Mouse (Mus musculus) mature B cell (primary cell): ENCODE measurements around the gene Rundc1.
"Not testable (repeated sequence)": the region's sequence is repeated elsewhere in the genome, so short reads cannot be mapped to it uniquely, and the experiment has no call there.

Experiments used
- in situ Hi-C: fragments of 300-500 bp; cut with MboI; formaldehyde crosslinking; loops from 2 replicates; pipeline ENCODE4 v1.14.3; 2019

Gene Rundc1

DNA sequence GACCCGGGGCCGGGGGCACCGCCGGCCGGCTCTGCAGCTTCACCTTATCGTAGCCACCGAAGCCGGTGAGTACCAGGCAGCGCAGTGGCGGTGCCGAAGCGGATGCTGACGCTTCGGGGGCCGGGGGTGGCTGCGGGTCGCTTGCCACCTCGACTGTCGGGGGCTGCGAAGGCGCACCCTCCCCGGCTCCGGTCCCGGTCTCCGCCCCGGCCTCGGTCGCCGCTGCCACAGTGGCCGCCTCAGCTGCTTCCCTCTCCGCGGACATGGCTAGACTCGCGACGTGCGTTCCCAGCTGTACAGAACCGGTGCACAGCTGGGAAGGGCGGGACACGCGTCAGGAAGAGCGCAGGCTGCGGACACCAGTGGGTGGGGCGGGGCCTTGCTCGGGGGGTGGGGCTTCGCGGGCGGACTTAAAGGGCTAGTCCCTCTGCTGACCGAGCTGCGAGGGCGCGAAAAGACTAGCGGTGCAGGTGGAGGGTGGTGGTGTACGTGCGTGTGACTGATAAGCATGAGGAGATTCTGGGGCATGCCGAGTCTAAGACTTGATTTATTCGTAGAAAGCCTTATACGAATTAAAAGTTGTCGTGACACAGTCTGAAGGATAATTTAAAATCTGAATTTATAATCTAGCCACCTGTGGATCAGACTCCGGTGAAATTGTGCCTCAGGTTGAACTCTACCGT, 41.1 kb downstream of the Rundc1 start, which contains the start of gene Vat1:
TSS of gene Vat1 (minus strand) at position 362 of the 683 bp plus-strand sequence.
- in situ Hi-C loops = no loop called here

DNA sequence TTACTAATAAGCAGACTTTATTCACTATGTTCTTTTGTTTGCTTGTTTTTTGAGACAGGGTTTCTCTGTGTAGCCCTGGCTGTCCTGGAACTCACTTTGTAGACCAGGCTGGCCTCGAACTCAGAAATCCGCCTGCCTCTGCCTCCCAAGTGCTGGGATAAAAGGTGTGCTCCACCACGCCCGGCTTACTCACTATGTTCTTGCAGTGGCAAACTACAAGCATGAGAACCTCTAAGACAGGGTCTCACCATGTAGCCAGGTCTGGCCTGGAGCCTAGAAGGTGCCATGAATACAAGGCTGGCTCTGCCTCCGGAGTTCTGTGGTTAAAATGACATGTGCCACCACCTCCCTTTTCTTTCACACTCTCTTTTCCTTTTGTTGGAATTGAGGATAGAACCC, 41.7 kb downstream of the Rundc1 start:
- in situ Hi-C loops = not testable (repeated sequence)

DNA sequence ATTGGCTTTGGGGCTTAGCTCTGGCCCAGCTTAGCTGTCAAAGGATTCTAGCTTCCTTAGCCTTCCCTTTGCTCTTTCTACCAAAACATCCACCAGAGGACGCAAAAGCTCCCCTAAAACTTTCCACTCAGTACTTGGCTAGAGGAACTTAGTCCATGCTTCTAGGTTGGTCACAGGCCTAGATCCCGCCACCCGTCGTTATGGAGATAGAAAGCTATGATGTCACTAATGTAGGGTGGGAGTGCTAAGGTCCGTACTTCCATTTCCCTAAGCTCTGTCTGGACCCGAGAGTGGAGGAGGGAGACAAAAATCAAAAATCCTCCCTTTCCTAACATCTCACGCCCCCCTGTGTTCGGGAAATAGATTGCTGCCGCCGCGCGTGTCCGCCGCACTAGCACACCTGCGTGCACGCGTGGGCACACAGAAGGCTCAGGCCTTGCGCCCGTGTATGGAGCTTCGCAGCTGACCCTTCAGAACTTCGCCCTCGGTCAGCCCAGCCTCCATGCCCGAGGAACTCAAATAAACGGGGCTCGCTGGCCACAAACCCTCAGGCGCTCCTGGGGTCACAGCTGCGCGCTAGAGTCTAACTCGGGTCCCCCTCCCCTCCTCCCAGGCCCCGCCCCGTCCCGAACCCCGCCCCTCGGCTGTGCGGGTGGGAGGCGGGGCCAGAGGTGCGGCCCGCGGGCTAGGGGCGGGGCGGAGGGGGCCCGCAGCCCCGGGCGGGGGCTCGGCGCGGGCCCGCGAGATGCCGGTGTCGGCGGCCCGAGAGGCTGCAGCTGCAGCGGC, 42.8 kb downstream of the Rundc1 start:
- in situ Hi-C loops = no loop called here

DNA sequence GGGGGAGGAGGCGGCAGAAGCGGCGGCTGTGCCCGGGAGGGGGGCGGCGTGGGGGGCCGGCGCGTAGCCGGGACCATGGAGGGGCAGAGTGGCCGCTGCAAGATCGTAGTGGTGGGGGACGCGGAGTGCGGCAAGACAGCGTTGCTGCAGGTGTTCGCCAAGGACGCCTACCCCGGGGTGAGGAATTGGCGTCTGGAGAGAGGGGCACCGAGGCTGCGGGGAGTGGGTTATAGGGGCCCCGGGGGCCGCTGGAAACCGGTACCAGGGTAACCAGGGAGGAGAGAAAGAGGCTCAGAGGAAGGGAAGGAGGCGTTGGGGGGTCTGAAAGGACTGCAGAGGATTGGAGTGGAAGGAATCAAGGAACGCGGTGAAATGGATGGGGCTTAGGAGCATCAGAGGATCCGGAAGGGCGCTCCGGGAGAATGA, 43.4 kb downstream of the Rundc1 start:
- in situ Hi-C loops = no loop called here

DNA sequence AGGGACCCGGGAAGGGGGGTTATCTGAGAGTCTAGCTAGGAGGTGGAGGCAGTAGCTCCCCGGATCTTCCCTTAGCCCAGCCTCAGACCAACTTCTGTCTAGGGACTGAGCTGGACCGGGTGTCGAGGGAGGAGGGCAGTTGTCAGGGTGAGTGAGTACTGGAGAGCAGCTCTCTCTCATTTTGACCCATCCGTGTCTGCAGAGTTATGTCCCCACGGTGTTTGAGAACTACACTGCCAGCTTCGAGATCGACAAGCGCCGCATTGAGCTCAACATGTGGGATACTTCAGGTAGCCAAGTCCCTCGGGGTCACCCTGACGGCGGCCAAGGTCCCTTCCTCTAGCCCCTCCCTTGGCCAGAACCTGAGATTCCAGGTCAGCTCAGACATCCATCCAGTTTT, 43.8 kb downstream of the Rundc1 start:
- in situ Hi-C loops = no loop called here

DNA sequence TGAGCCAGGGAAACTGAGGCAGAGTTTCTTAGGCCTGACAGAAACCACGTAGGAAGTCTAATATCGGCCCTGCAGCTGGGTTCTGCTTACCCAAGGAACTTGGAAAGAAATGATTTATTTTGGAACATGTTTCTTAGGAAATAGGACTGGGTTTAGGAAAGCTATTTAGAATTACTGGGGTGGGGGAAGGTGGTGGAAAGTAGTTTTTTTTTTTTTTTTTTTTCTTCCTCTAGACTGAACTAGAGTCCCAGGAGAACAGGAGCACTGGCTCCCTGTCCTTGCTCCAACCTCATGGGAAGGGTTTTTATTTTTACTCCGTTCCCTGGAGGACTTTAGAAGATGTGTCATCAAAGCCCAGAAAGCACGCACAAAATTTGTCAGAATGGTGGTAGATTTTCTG, 44.3 kb downstream of the Rundc1 start:
- in situ Hi-C loops = no loop called here

DNA sequence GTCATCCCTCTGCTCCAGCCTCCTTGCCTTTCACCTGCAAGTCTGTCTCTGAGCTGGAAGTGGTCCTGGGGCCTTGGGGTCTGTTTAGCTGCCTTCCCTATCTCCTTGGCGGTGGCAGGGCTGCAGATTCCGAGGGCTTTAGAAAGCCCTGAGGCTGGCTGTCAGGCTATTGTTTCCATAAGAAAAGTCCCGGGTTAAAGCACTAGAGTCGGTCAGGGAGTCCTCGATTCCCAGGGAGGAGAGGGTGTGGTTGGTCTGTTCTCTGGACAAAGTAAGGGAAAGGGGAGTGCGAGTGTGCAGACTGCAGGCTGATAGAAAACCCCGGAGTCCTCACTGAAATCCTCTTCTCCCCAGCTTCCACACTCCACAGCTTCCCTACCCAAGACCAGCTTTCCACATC, 45.3 kb downstream of the Rundc1 start:
- in situ Hi-C loops = no loop called here

DNA sequence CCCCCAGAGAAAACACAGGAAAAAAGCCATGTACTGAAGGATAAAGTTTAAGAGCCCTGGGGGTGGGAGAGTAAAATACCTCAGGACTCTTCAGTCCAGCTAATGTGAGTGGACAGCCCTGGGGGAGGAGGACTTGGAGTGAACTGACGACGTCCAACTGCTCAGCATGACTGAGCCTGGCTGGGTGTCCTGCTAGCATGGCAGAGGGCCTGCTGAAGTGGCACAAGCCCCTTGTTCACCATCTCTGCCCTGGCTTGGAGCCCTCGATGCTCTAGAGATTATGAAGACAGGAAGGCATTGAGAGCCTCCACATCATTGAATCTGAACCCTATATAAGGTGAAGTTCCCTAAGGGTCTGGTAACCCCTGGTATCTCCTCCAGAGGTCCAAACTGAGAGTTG, 47.0 kb downstream of the Rundc1 start:
- in situ Hi-C loops = no loop called here

DNA sequence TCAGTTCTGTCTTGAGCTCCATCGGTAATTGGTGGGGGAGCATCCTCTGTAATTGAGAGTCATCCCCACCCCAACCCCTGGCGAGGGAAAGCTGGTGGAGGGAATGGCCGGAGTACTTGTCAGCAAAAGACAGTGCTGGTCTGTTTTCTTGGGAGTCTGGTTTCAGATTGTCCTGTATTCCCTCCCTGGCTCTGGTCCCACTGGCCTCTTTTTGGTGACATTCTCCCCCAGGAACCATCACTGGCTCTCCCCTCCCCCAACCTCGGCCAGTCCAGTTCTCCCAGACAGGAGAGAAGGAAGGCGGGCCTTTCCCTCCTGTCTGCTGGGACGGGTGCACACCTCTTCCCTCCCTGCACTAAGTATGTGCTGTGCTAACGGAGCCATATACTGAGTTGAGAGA, 47.5 kb downstream of the Rundc1 start:
- in situ Hi-C loops = no loop called here

DNA sequence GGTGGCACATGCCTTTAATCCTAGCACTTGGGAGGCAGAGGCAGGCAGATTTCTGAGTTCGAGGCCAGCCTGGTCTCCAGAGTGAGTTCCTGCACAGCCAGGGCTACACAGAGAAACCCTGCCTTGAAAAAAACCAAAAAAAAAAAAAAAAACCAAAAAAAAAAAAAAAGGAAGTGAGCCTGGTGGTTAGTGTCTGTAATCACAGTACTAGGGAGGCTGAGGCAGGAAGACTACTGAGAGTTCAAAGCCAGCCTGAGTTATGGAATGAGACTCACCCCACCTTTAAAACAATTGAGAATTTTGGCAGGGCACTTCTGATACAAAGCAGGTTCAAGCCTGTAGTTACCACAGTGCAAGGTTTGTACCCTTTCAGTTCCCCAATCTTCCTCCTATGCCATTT, 48.8 kb downstream of the Rundc1 start:
- in situ Hi-C loops = not testable (repeated sequence)

DNA sequence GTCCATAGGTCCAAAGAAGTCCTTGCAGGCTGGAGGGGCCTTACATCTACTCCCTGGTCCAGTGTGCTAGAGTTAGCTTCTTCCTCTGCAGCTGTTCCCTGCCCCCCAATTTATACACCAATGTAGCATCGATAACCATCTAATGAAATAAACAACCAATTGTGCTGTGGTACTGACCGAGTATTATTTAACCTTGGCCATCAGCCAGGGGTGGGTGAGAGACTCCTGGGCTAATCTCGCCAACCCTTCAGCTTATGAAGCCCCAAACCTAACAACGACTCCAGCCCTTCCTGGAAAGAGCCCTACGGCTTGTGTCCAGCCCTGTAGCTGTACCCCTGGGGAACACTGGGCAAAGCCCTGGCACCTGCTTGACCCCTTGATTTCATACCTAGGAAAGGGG, 49.4 kb downstream of the Rundc1 start:
- in situ Hi-C loops = no loop called here

DNA sequence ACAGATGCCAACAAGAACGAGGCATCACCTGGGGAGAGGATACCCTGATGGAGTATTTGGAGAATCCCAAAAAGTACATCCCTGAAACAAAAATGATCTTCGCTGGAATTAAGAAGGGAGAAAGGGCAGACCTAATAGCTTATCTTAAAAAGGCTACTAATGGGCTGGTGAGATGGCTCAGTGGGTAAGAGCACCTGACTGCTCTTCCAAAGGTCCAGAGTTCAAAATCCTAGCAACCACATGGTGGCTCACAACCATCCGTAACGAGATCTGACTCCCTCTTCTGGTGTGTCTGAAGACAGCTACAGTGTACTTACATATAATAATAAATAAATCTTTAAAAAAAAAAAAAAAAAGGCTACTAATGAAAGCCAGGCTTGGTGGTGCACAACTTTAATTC, 51.5 kb downstream of the Rundc1 start:
- in situ Hi-C loops = not testable (repeated sequence)

DNA sequence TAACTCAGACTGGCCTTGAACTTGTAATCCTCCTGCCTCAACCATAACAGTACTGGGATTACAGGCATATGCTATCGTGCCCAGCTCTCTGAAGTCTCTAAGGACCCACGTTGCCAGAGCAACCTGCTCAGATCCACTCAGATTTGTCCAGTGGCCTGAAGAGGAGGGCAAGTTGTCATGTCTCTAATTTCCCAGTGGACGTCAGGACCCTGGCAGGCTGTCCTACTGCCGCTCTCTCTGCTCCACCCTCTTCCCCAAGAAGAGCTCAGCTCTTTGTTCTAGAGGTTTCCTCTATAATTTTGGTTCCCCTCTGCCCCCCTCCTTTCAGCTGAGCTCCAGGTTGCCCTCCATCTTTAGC, 52.3 kb downstream of the Rundc1 start:
- in situ Hi-C loops = no loop called here

DNA sequence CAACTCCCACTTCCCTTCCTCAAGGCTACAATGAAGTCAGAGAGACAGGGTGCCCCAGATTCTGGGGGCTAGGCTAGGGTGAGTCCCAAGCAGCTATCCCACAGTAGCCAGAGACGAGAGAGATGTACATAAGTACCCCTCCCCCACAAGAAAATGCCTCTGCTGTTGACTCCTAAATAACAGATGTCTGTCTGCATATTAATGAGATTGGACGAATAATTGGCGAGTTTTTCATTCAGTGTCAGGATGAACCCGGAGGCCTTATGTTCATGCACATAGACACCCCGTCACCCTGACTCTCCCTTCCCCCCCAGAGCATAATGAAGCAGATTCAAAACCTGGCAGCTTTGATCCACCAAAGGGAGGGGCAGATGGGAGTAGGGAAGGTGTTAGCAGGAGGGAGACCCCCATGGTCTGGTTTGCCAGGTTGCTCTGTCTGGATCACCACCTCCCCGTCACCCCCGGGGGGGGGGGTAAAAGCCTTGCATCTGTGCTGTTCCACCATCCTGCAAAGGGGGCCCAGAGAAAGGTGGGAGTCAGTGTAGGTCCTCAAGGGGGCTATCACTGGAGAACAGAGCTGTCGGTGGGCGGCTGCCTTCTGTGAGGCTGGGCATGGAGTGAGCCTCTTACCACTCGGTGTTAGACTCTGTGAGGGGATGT, 52.8 kb downstream of the Rundc1 start:
- in situ Hi-C loops = no loop called here

DNA sequence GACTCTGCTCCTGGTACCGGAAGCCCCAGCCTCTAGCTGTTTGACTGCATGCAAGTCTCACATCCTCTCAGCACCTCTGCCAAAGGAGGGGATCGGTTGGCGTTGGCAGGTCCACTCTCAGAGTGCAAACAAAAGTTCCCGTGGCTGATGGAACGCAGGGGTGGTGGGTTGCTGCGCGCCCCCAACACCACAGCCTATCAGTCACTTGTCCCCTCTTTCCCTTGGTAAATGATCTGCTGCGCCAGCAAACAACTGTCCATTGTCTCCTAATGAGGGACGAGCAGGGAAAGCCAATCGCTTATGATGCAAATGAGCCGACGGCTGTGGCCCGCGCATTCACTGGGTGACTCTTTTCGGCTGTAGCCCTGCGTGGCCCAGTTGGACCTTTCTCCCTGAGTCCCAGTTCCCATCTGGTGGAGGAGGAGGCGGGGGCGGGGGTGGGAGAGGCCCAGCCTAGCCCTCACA, 54.3 kb downstream of the Rundc1 start:
- in situ Hi-C loops = no loop called here

DNA sequence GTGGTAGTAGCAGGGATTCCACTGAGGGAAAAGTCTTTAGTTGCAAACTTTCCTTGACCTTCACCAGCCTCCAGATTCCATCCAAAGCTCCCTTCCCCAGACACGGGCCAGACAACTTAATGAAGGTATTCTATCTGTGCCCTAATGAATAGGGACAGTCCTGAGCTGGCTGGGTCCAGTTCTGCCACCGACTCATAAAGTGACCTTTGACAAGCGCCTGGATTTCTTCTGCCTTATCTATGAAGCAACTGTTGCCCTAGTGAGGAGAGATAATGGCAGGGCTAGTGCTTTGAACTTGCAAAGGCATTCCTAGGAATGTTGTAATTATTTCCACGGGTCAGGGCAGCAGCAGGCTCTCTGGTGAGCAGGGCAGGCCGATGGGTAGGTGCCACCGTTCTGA, 56.0 kb downstream of the Rundc1 start:
- in situ Hi-C loops = no loop called here

DNA sequence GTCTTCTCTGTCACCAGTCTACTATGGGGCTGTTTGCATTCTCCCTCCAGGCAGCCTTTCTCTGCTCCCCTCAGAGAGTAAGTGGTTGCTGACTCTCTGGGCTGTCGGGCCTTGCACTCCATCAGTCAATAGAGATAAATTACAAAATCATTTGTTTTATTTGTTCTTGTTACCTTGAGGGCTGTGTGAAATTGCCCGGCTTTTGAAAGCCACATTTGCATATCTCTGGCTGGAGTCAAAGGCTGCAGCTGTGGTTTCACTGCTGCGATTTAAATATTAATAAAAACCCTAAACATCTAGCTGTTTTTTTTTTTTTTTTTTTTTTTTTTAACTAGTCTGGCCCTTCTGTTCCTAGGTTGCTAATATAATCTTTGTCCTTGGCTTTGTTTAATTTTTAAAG, 58.9 kb downstream of the Rundc1 start:
- in situ Hi-C loops = no loop called here

DNA sequence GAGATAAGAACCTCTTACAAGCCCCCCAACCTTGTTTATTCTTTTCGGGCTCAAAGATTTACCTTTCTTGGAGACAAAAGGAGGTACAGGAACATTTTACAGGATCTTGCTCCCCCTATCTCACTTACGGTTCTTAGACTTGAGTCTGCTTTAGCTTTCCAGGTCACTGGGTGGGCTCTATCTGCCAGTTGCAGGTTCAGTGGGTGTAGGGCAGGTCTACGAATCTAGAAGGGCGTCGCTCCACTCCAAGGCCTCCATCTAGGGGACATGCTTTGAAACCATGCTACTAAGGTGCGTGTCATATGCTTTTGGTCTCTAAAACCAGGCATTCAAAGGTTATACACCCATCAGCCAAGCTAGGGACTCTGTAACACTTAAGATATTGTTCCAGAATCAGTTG, 59.4 kb downstream of the Rundc1 start:
- in situ Hi-C loops = no loop called here

DNA sequence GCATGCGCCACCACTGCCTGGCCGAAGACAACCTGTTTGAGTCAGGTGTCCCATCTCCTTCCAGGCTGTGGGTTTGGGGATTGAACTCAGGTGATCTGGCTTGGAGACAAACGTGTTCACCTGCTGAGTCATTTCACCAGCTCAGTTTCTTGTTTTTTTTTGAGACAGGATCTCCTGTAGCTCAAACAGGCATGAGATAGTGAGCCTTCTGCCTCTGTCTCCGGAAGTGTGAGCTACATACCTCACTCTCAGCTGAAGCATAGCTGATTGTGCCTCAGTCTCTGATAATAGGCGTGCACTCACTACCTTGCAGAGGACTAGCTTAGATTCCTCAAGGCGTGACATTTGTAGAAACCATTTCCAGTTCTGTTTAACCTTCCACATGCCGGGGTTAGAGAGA, 59.9 kb downstream of the Rundc1 start:
- in situ Hi-C loops = no loop called here
